Mouse (Mus musculus) MEL (cell line): ENCODE measurements around the gene Prkcb. TPM values are rescaled to one million over a fixed set of nuclear protein-coding genes. Genes with fewer than 3 reads are reported as not detected.

Experiments
- DNase-seq: peaks from one replicate; pipeline ENCODE4 v3.0.0; 2011; ENCODE audit warnings: low read depth, low spot score
- H3K27ac ChIP-seq: 2 replicates; pipeline ENCODE4 v1.5.1; 2012; ENCODE audit warnings: low read depth, mild to moderate bottlenecking, control low read depth, low read length, moderate library complexity; ENCODE audit not compliant: control insufficient read depth
- H3K27me3 ChIP-seq, 2 experiments: fragments of 150-350 bp in 1 of 2; sonication (generic) in 1 of 2; 2 replicates each; pipeline ENCODE4 v1.6.1; 2012; ENCODE audit warnings: low read length in 2 of 2, mild to moderate bottlenecking in 2 of 2, improper control_type of control experiment in 1 of 2, moderate library complexity in 1 of 2; ENCODE audit not compliant: insufficient read depth in 2 of 2, control insufficient read depth in 1 of 2
- H3K36me3 ChIP-seq, 2 experiments: 2 replicates each; pipeline ENCODE4 v1.6.1; 2012 to 2014; ENCODE audit warnings: low read length in 2 of 2, improper control_type of control experiment in 1 of 2, inconsistent platforms in 1 of 2, mild to moderate bottlenecking in 1 of 2; ENCODE audit not compliant: insufficient read depth in 2 of 2, control insufficient read depth in 1 of 2
- H3K4me1 ChIP-seq, 2 experiments: fragments of 150-350 bp in 1 of 2; sonication (generic) in 1 of 2; 2 replicates each; pipeline ENCODE4 v1.6.1; 2012; ENCODE audit warnings: low read length in 2 of 2, improper control_type of control experiment in 1 of 2, mild to moderate bottlenecking in 1 of 2; ENCODE audit not compliant: insufficient read depth in 2 of 2, control insufficient read depth in 1 of 2
- H3K4me3 ChIP-seq, 2 experiments: fragments of 150-350 bp in 1 of 2; sonication (generic) in 1 of 2; 2 replicates each; pipeline ENCODE4 v1.5.1; 2012; ENCODE audit warnings: low read depth in 2 of 2, low read length in 2 of 2, mild to moderate bottlenecking in 2 of 2, moderate library complexity in 2 of 2, control low read depth in 1 of 2, improper control_type of control experiment in 1 of 2; ENCODE audit not compliant: control insufficient read depth in 1 of 2, insufficient read depth in 1 of 2
- H3K79me2 ChIP-seq: 2 replicates; pipeline ENCODE4 v1.6.1; 2012; ENCODE audit warnings: mild to moderate bottlenecking, low read length, moderate library complexity; ENCODE audit not compliant: control insufficient read depth, poor library complexity, insufficient read depth
- H3K9ac ChIP-seq: 2 replicates; pipeline ENCODE4 v1.6.1; 2012; ENCODE audit warnings: low read depth, mild to moderate bottlenecking, control low read depth, low read length, moderate library complexity; ENCODE audit not compliant: control insufficient read depth, poor library complexity, severe bottlenecking
- H3K9me3 ChIP-seq: fragments of 150-350 bp; sonication (generic); replicated peaks from 2 replicates; pipeline ENCODE4 v1.6.1; 2012; ENCODE audit warnings: mild to moderate bottlenecking, low read length, improper control_type of control experiment, moderate library complexity; ENCODE audit not compliant: insufficient read depth
- BHLHE40 ChIP-seq: IDR thresholded peaks from 2 replicates; pipeline ENCODE4 v1.6.1; 2012; ENCODE audit warnings: low read depth, mild to moderate bottlenecking, inconsistent platforms, low read length, improper control_type of control experiment, borderline replicate concordance
- CHD1 ChIP-seq: IDR thresholded peaks from 2 replicates; pipeline ENCODE4 v1.6.1; 2012; ENCODE audit warnings: low read depth, mild to moderate bottlenecking, inconsistent platforms, low read length, improper control_type of control experiment
- CHD2 ChIP-seq: IDR thresholded peaks from 2 replicates; pipeline ENCODE4 v1.6.1; 2011; ENCODE audit warnings: low read length, improper control_type of control experiment
- CTCF ChIP-seq, 3 experiments: IDR thresholded peaks in 2 of 3; conservative IDR thresholded peaks in 1 of 3; 2 replicates each; pipeline ENCODE4 v1.5.1; 2011 to 2012; ENCODE audit warnings: low read length in 3 of 3, low read depth in 2 of 3, mild to moderate bottlenecking in 2 of 3, improper control_type of control experiment in 1 of 3, inconsistent platforms in 1 of 3, mixed read lengths in 1 of 3, moderate library complexity in 1 of 3; ENCODE audit not compliant: control insufficient read depth in 1 of 3, insufficient read depth in 1 of 3, poor library complexity in 1 of 3, severe bottlenecking in 1 of 3
- E2F4 ChIP-seq: IDR thresholded peaks from 2 replicates; pipeline ENCODE4 v1.6.1; 2011; ENCODE audit warnings: low read depth, low read length, improper control_type of control experiment, borderline replicate concordance
- ELF1 ChIP-seq: IDR thresholded peaks from 2 replicates; pipeline ENCODE4 v1.6.1; 2014; ENCODE audit warnings: low read depth, mild to moderate bottlenecking, inconsistent platforms, low read length, improper control_type of control experiment, moderate library complexity
- EP300 ChIP-seq, 2 experiments: IDR thresholded peaks; 2 replicates each; pipeline ENCODE4 v1.6.1; 2011; ENCODE audit warnings: improper control_type of control experiment in 2 of 2, low read length in 2 of 2, low read depth in 1 of 2, mild to moderate bottlenecking in 1 of 2
- ETS1 ChIP-seq: IDR thresholded peaks from 2 replicates; pipeline ENCODE4 v1.6.1; 2012; ENCODE audit warnings: low read depth, mild to moderate bottlenecking, inconsistent platforms, low read length, improper control_type of control experiment, moderate library complexity
- GABPA ChIP-seq: IDR thresholded peaks from 2 replicates; pipeline ENCODE4 v1.6.1; 2012; ENCODE audit warnings: low read depth, mild to moderate bottlenecking, inconsistent platforms, low read length, improper control_type of control experiment, moderate library complexity
- HCFC1 ChIP-seq: IDR thresholded peaks from 2 replicates; pipeline ENCODE4 v1.6.1; 2012; ENCODE audit warnings: low read depth, mild to moderate bottlenecking, inconsistent platforms, low read length, improper control_type of control experiment, moderate library complexity
- JUND ChIP-seq: IDR thresholded peaks from 2 replicates; pipeline ENCODE4 v1.6.1; 2011; ENCODE audit warnings: low read depth, mild to moderate bottlenecking, improper control_type of control experiment, low read length
- KAT2A ChIP-seq: conservative IDR thresholded peaks from 2 replicates; pipeline ENCODE4 v1.6.1; 2012; ENCODE audit warnings: low read depth, low read length, improper control_type of control experiment, inconsistent platforms
- MAFK ChIP-seq: IDR thresholded peaks from 2 replicates; pipeline ENCODE4 v1.6.1; 2011; ENCODE audit warnings: low read depth, mild to moderate bottlenecking, low read length, improper control_type of control experiment, borderline replicate concordance
- MAX ChIP-seq: IDR thresholded peaks from 2 replicates; pipeline ENCODE4 v1.6.1; 2011; ENCODE audit warnings: low read length, improper control_type of control experiment
- MAZ ChIP-seq: IDR thresholded peaks from 2 replicates; pipeline ENCODE4 v1.6.1; 2012; ENCODE audit warnings: low read depth, mild to moderate bottlenecking, inconsistent platforms, low read length, improper control_type of control experiment
- MEF2A ChIP-seq: IDR thresholded peaks from 2 replicates; pipeline ENCODE4 v1.6.1; 2014; ENCODE audit warnings: low read depth, mild to moderate bottlenecking, inconsistent platforms, low read length, improper control_type of control experiment; ENCODE audit not compliant: poor library complexity, insufficient replicate concordance, severe bottlenecking; ENCODE audit errors: extremely low read depth
- MXI1 ChIP-seq: IDR thresholded peaks from 2 replicates; pipeline ENCODE4 v1.6.1; 2011; ENCODE audit warnings: mild to moderate bottlenecking, low read depth, low read length, improper control_type of control experiment
- MYB ChIP-seq: IDR thresholded peaks from 2 replicates; pipeline ENCODE4 v1.6.1; 2011; ENCODE audit warnings: mild to moderate bottlenecking, low read depth, low read length, improper control_type of control experiment
- NELFE ChIP-seq: IDR thresholded peaks from 2 replicates; pipeline ENCODE4 v1.6.1; 2011; ENCODE audit warnings: low read depth, low read length, improper control_type of control experiment
- NRF1 ChIP-seq: IDR thresholded peaks from 2 replicates; pipeline ENCODE4 v1.6.1; 2014; ENCODE audit warnings: low read depth, mild to moderate bottlenecking, inconsistent platforms, low read length, improper control_type of control experiment, moderate library complexity; ENCODE audit not compliant: poor library complexity, insufficient read depth, severe bottlenecking
- POLR2A ChIP-seq, 2 experiments: IDR thresholded peaks; 2 replicates each; pipeline ENCODE4 v1.6.1; 2011 to 2012; ENCODE audit warnings: low read length in 2 of 2, mild to moderate bottlenecking in 2 of 2, control low read depth in 1 of 2, improper control_type of control experiment in 1 of 2, low read depth in 1 of 2, moderate library complexity in 1 of 2; ENCODE audit not compliant: control insufficient read depth in 1 of 2, insufficient read depth in 1 of 2, poor library complexity in 1 of 2
- POLR2AphosphoS2 ChIP-seq: IDR thresholded peaks from 2 replicates; pipeline ENCODE4 v1.6.1; 2011; ENCODE audit warnings: low read length, improper control_type of control experiment
- POLR2AphosphoS5 ChIP-seq: IDR thresholded peaks from 2 replicates; pipeline ENCODE4 v1.6.1; 2012; ENCODE audit warnings: low read depth, borderline replicate concordance, mild to moderate bottlenecking, inconsistent platforms, low read length, moderate library complexity, mixed read lengths
- RAD21 ChIP-seq: IDR thresholded peaks from 2 replicates; pipeline ENCODE4 v1.6.1; 2011; ENCODE audit warnings: mild to moderate bottlenecking, low read depth, low read length, improper control_type of control experiment
- RCOR1 ChIP-seq: IDR thresholded peaks from 2 replicates; pipeline ENCODE4 v1.6.1; 2012; ENCODE audit warnings: low read depth, mild to moderate bottlenecking, inconsistent platforms, low read length, improper control_type of control experiment
- SIN3A ChIP-seq: IDR thresholded peaks from 2 replicates; pipeline ENCODE4 v1.6.1; 2012; ENCODE audit warnings: low read length, improper control_type of control experiment, inconsistent platforms
- TAL1 ChIP-seq: IDR thresholded peaks from 2 replicates; pipeline ENCODE4 v1.6.1; 2012; ENCODE audit warnings: mild to moderate bottlenecking, inconsistent platforms, low read length, moderate library complexity, mixed read lengths
- TBP ChIP-seq: IDR thresholded peaks from 2 replicates; pipeline ENCODE4 v1.8.0; 2011; ENCODE audit warnings: low read depth, low read length, improper control_type of control experiment
- UBTF ChIP-seq: IDR thresholded peaks from 2 replicates; pipeline ENCODE4 v1.6.1; 2012; ENCODE audit warnings: low read depth, mild to moderate bottlenecking, inconsistent platforms, low read length, improper control_type of control experiment, moderate library complexity, borderline replicate concordance; ENCODE audit not compliant: insufficient read depth
- ZC3H11A ChIP-seq: IDR thresholded peaks from 2 replicates; pipeline ENCODE4 v1.6.1; 2012; ENCODE audit warnings: low read depth, mild to moderate bottlenecking, inconsistent platforms, low read length, improper control_type of control experiment
- polyA plus RNA-seq, 2 experiments: library from polyadenylated mRNA; stranded (reverse) in 1 of 2; unstranded in 1 of 2; fragments of >175 nt in 1 of 2; fragments of >200 nt in 1 of 2; gene quantifications; 2 replicates each; pipeline versions ENCODE4 v1.2.1 to v1.2.4; 2012; ENCODE audit warnings: low replicate concordance in 2 of 2, low read depth in 1 of 2; ENCODE audit not compliant: insufficient read length in 2 of 2, insufficient read depth in 1 of 2, missing spikeins in 1 of 2
- total RNA-seq: library from RNA; depleted of rRNA; stranded (reverse); fragments of 300-350 nt; gene quantifications from 2 replicates; pipeline ENCODE4 v1.2.3, GENCODE M21; 2012

The Prkcb gene
- total and polyA plus RNA-seq, 3 experiments: not detected

DNA sequence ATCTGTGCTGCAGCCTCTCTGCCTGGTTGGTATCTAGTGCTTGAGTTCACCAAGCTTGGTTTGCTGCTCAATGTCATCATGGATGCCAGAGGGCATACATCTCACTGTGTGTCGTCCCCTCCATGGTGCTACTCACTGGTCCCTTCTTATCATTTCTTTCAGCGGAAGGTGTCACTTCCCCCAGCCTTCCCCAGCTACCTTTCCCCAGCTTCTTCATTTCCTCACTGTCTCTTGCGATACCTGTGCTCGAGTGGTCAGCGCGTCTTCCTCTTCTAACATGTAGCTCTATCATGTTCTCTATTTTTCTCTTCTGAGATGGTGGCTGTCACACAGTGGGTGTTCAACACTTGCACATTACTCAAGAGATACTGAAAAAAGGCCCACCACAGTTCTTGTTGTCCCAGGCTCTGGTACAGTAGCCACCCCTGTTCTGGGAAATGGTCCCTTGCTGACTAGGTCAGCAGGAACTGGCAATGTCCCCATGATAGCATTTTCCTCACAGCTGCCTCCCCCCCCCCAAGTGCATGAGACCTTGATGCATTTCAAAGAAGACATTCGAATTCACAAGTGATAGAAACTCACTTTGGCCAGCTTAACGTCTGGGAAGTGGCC, 27.3 kb downstream of the Prkcb start:
- Histone ChIP-seq H3K36me3 (no peaks in the 10 kb centered on the region), H3K9me3 (no peaks in the 10 kb centered on the region), H3K4me1 (no peaks in the 10 kb centered on the region), H3K9ac (no peak overlapping the region), H3K27me3 (no peaks in the 10 kb centered on the region), H3K79me2 (no peaks in the 10 kb centered on the region), H3K4me3 (no peak overlapping the region), H3K27ac (no peak overlapping the region)
- no peak for DNase-seq
- no peak for TF ChIP-seq EP300 (IDR thresholded peaks at IDR 0.05; ENCODE audit: low read depth in 1 of 2, low read length in 2 of 2)
- TF ChIP-seq UBTF: no peak
- no peak for TF ChIP-seq MXI1
- no peak for TF ChIP-seq HCFC1
- no peak for TF ChIP-seq MEF2A
- TF ChIP-seq JUND: no peak
- no peak for TF ChIP-seq CTCF (IDR thresholded peaks at IDR 0.05 in 2 of 3, conservative IDR thresholded peaks at IDR 0.05 in 1 of 3; ENCODE audit: control insufficient read depth in 1 of 3, insufficient read depth in 1 of 3, low read depth in 2 of 3, low read length in 3 of 3, poor library complexity in 1 of 3, severe bottlenecking in 1 of 3)
- no peak for TF ChIP-seq SIN3A
- TF ChIP-seq MAZ: no peak
- TF ChIP-seq RCOR1: no peak
- no peak for TF ChIP-seq POLR2AphosphoS5
- TF ChIP-seq CHD1: no peak
- TF ChIP-seq POLR2AphosphoS2: no peak
- no peak for TF ChIP-seq MAX
- no peak for TF ChIP-seq NRF1
- no peak for TF ChIP-seq MYB
- TF ChIP-seq KAT2A: no peak
- TF ChIP-seq POLR2A (IDR thresholded peaks at IDR 0.05; ENCODE audit: control insufficient read depth in 1 of 2, insufficient read depth in 1 of 2, low read depth in 1 of 2, low read length in 2 of 2, poor library complexity in 1 of 2): no peak
- no peak for TF ChIP-seq ETS1
- no peak for TF ChIP-seq BHLHE40

DNA sequence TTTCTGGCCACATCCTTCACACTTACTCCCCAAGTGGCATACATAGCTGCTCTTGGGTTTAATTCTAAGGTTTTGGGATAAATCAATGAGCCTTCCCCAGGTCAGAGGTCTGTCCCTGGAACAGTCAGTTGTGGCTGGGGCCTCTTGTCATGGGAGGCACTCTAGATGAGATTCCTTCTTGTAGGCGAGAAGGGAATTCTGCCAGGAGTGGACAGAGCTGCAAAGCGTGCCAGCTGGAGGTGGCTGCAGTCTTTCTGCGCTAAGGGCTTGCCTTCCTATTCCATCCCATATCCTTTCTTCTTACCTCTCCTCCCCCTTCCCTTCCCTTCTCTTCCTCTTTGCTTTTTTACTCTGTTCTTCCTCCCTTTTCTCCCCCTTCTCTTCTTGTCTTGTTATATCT, 28.1 kb downstream of the Prkcb start:
- H3K27me3 ChIP-seq: no peaks in the 10 kb centered on the region
- H3K79me2 ChIP-seq: no peaks in the 10 kb centered on the region
- H3K27ac ChIP-seq: no peak overlapping the region
- H3K36me3 ChIP-seq: no peaks in the 10 kb centered on the region
- H3K4me1 ChIP-seq: no peaks in the 10 kb centered on the region
- no peaks in the 10 kb centered on the region for H3K9me3 ChIP-seq
- TF ChIP-seq E2F4: no peak
- no peak for TF ChIP-seq RAD21
- TF ChIP-seq TBP: no peak
- TF ChIP-seq POLR2A (IDR thresholded peaks at IDR 0.05; ENCODE audit: control insufficient read depth in 1 of 2, insufficient read depth in 1 of 2, low read depth in 1 of 2, low read length in 2 of 2, poor library complexity in 1 of 2): no peak
- no peak for TF ChIP-seq ZC3H11A
- TF ChIP-seq CTCF (IDR thresholded peaks at IDR 0.05 in 2 of 3, conservative IDR thresholded peaks at IDR 0.05 in 1 of 3; ENCODE audit: control insufficient read depth in 1 of 3, insufficient read depth in 1 of 3, low read depth in 2 of 3, low read length in 3 of 3, poor library complexity in 1 of 3, severe bottlenecking in 1 of 3): no peak
- TF ChIP-seq ETS1: no peak
- no peak for TF ChIP-seq CHD2
- no peak for TF ChIP-seq MAFK
- TF ChIP-seq TAL1: no peak
- TF ChIP-seq EP300 (IDR thresholded peaks at IDR 0.05; ENCODE audit: low read depth in 1 of 2, low read length in 2 of 2): no peak
- no peak for TF ChIP-seq RCOR1
- TF ChIP-seq ELF1: no peak
- no peak for TF ChIP-seq NELFE
- no peak for TF ChIP-seq SIN3A
- TF ChIP-seq GABPA: no peak
- TF ChIP-seq KAT2A: no peak
- no peak for DNase-seq
- no peak overlapping the region for H3K9ac ChIP-seq
- H3K4me3 ChIP-seq: no peak overlapping the region
